Mouse (Mus musculus) spleen, postnatal 14 days (tissue): ENCODE measurements around the gene Tmem167.

ENCODE experiments used
- DNase-seq, 2 experiments: peaks; one replicate each; pipeline ENCODE4 v3.0.0; 2021 to 2022; ENCODE audit warnings: low spot score in 2 of 2

Gene Tmem167

GRCm38 (mm10) chr13:90183536-90183935 is 94.6 kb downstream of the Tmem167 start:
- DNase-seq: no peak

GRCm38 (mm10) chr13:90186694-90187093 is 97.8 kb downstream of the Tmem167 start:
- no peak for DNase-seq

- DNase-seq: no peak
These were observed 99.1 kb downstream of the Tmem167 start for GRCm38 (mm10) chr13:90188021-90188420.

- DNase-seq: no peak
These were observed 102.9 kb downstream of the Tmem167 start for GRCm38 (mm10) chr13:90191794-90192193.
